Mouse (Mus musculus) cortical plate, adult 2 months (tissue): ENCODE measurements around the gene Foxl1. TPM values are rescaled to one million over a fixed set of nuclear protein-coding genes. Genes with fewer than 3 reads are reported as not detected.
A peak's percentile ranks its signal among the peaks of the same experiment; 100 is the strongest.

Experiments used
- H3K27ac ChIP-seq: fragments of 200-500 bp; 2 replicates; pipeline ENCODE4 v1.5.1; 2012; ENCODE audit warnings: low read length, control low read depth, inconsistent platforms; ENCODE audit not compliant: insufficient read depth
- H3K4me1 ChIP-seq: fragments of 200-500 bp; 2 replicates; pipeline ENCODE4 v1.6.1; 2011; ENCODE audit warnings: low read length; ENCODE audit not compliant: control insufficient read depth, insufficient read depth
- H3K4me3 ChIP-seq: fragments of 200-500 bp; 2 replicates; pipeline ENCODE4 v1.5.1; 2011; ENCODE audit warnings: mild to moderate bottlenecking, low read length, control low read depth; ENCODE audit not compliant: insufficient read depth
- CTCF ChIP-seq: fragments of 200-500 bp; IDR thresholded peaks from 2 replicates; pipeline ENCODE4 v1.5.1; 2011; ENCODE audit warnings: mild to moderate bottlenecking, control low read depth, low read length; ENCODE audit not compliant: insufficient read depth; ENCODE audit errors: extremely low read depth
- POLR2A ChIP-seq: fragments of 200-500 bp; IDR thresholded peaks from 2 replicates; pipeline ENCODE4 v1.6.1; 2011; ENCODE audit warnings: mild to moderate bottlenecking, low read length, control low read depth; ENCODE audit not compliant: insufficient read depth; ENCODE audit errors: extremely low read depth
- polyA plus RNA-seq: library from polyadenylated mRNA; depleted of rRNA; stranded (reverse); fragments of >200 nt; gene quantifications from 2 replicates; pipeline ENCODE4 v1.2.3, GENCODE M21; 2012

Foxl1 gene
- polyA plus RNA-seq, 1 experiment, result 0.04 TPM

GRCm38 (mm10) chr8:121124547-121125239 lies 3.0 kb upstream of the Foxl1 start:
- TF ChIP-seq POLR2A, result no peak
- no peak for TF ChIP-seq CTCF
- Histone ChIP-seq H3K27ac (no peak overlapping the region), H3K4me3 (no peak overlapping the region), H3K4me1 (no peaks in the 10 kb centered on the region)

GRCm38 (mm10) chr8:121125311-121125876 lies 2.3 kb upstream of the Foxl1 start:
- Histone ChIP-seq H3K4me1 (no peaks in the 10 kb centered on the region), H3K27ac (no peak overlapping the region), H3K4me3 (no peak overlapping the region)
- TF ChIP-seq CTCF, result 0 out of 2 replicates have a peak, but pooled peaks have one; percentile 36
- TF ChIP-seq POLR2A, result no peak

GRCm38 (mm10) chr8:121126191-121126590 lies 1.5 kb upstream of the Foxl1 start:
- no peak overlapping the region for H3K27ac ChIP-seq
- no peak overlapping the region for H3K4me3 ChIP-seq
- TF ChIP-seq CTCF (no peak), POLR2A (no peak)

GRCm38 (mm10) chr8:121126694-121127093 lies 1.0 kb upstream of the Foxl1 start:
- no peak for TF ChIP-seq POLR2A
- TF ChIP-seq CTCF, result no peak
- H3K4me3 ChIP-seq, result no peak overlapping the region
- H3K4me1 ChIP-seq, result no peaks in the 10 kb centered on the region
- no peak overlapping the region for H3K27ac ChIP-seq

More at GRCm38 (mm10) chr8:121126191-121126590, 1.5 kb upstream of the Foxl1 start:
- no peaks in the 10 kb centered on the region for H3K4me1 ChIP-seq

GRCm38 (mm10) chr8:121127291-121127701 lies 444 bp upstream of the Foxl1 start:
- H3K4me1 ChIP-seq, result no peaks in the 10 kb centered on the region
- TF ChIP-seq CTCF (no peak), POLR2A (no peak)

GRCm38 (mm10) chr8:121128531-121129264 lies 958 bp downstream of the Foxl1 start:
- Histone ChIP-seq H3K4me1 (no peaks in the 10 kb centered on the region), H3K4me3 (no peak overlapping the region), H3K27ac (no peak overlapping the region)
- TF ChIP-seq POLR2A (no peak), CTCF (no peak)

More at GRCm38 (mm10) chr8:121127291-121127701, 444 bp upstream of the Foxl1 start:
- H3K27ac ChIP-seq, result no peak overlapping the region
- no peak overlapping the region for H3K4me3 ChIP-seq

GRCm38 (mm10) chr8:121129265-121129940 lies 1.7 kb downstream of the Foxl1 start:
- Histone ChIP-seq H3K4me1 (no peaks in the 10 kb centered on the region), H3K27ac (no peak overlapping the region), H3K4me3 (no peak overlapping the region)
- TF ChIP-seq POLR2A, result no peak
- no peak for TF ChIP-seq CTCF

GRCm38 (mm10) chr8:121130522-121130921 lies 2.8 kb downstream of the Foxl1 start:
- H3K4me1 ChIP-seq, result no peaks in the 10 kb centered on the region
- TF ChIP-seq POLR2A (no peak), CTCF (peak; percentile 18; the same call in 1 of the 2 replicates)
- H3K27ac ChIP-seq, result no peak overlapping the region
- H3K4me3 ChIP-seq, result no peak overlapping the region

GRCm38 (mm10) chr8:121132961-121133513 lies 5.3 kb downstream of the Foxl1 start:
- TF ChIP-seq CTCF (no peak), POLR2A (no peak)
- Histone ChIP-seq H3K27ac (no peak overlapping the region), H3K4me1 (no peaks in the 10 kb centered on the region)

More at GRCm38 (mm10) chr8:121132961-121133513, 5.3 kb downstream of the Foxl1 start:
- H3K4me3 ChIP-seq, result no peak overlapping the region
